Comparison of ENCODE assay signal across 8 mouse cellular contexts in the genomic region with DNA sequence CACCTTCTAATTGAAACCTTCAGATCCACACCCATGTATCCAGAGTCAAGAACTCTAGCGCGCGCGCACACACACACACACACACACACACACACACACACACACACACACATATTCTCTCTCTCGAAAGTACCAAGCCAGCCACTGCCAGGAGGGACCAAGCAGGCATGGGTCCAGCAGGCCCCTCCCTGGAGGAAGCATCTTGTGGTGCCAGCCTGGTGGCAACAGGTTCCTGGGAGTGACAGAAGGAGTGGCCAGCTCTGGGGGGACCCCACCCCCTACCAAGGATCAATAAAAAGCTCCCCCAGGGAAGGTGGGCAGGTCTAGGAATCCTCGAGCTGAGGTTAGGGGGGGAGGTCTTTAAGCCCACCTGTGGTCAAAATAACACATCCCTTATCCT. TPM values are rescaled to one million over a fixed set of nuclear protein-coding genes. Genes with fewer than 3 reads are reported as not detected.
DNase-seq lines count a peak whose midpoint lies in the region; ATAC-seq lines count a peak whose summit lies in the region.

No protein-coding gene starts in this region.

- no peaks in the 10 kb centered on the region for H3K27me3 ChIP-seq in megakaryocyte, embryonic 14.5 days (replicated peaks)
- H3K27me3 ChIP-seq in hindbrain, embryonic 15.5 days: no peaks in the 10 kb centered on the region
- H3K27me3 ChIP-seq in neural tube, embryonic 15.5 days (replicated peaks): no peaks in the 10 kb centered on the region

- WGBS in hindbrain, embryonic 15.5 days: 70% methylated on average over 6 of the region's 6 CpGs
- WGBS in neural tube, embryonic 15.5 days: 76% methylated on average over 6 of the region's 6 CpGs

- H3K9me3 ChIP-seq in megakaryocyte, embryonic 14.5 days: no peaks in the 10 kb centered on the region
- H3K9me3 ChIP-seq in hindbrain, embryonic 15.5 days: no peaks in the 10 kb centered on the region
- H3K9me3 ChIP-seq in neural tube, embryonic 15.5 days (replicated peaks): no peaks in the 10 kb centered on the region

- H3K4me3 ChIP-seq in megakaryocyte, embryonic 14.5 days (replicated peaks): peak overlapping the region; percentile 99
- no peak overlapping the region for H3K4me3 ChIP-seq in hindbrain, embryonic 15.5 days
- peak overlapping the region; percentile 20; the same call in 1 of the 2 replicates for H3K4me3 ChIP-seq in neural tube, embryonic 15.5 days (replicated peaks)

- peak overlapping the region; percentile 55; the same call in 1 of the 2 replicates for H3K4me2 ChIP-seq in hindbrain, embryonic 15.5 days
- H3K4me2 ChIP-seq in neural tube, embryonic 15.5 days: peak overlapping the region; percentile 46

- H3K9ac ChIP-seq in hindbrain, embryonic 15.5 days: no peak overlapping the region
- H3K9ac ChIP-seq in neural tube, embryonic 15.5 days (replicated peaks): no peak overlapping the region

- no peak overlapping the region for H3K27ac ChIP-seq in hindbrain, embryonic 15.5 days (replicated peaks)
- no peak overlapping the region for H3K27ac ChIP-seq in neural tube, embryonic 15.5 days (replicated peaks)

- H3K4me1 ChIP-seq in megakaryocyte, embryonic 14.5 days: peaks cover 99% of the 10 kb centered on the region
- H3K4me1 ChIP-seq in hindbrain, embryonic 15.5 days (replicated peaks): peaks cover 70% of the 10 kb centered on the region
- peaks cover 84% of the 10 kb centered on the region for H3K4me1 ChIP-seq in neural tube, embryonic 15.5 days

- H3K36me3 ChIP-seq in megakaryocyte, embryonic 14.5 days (replicated peaks; ENCODE audit: low read length): peaks cover 94% of the 10 kb centered on the region
- H3K36me3 ChIP-seq in hindbrain, embryonic 15.5 days: no peaks in the 10 kb centered on the region
- H3K36me3 ChIP-seq in neural tube, embryonic 15.5 days: peaks cover 13% of the 10 kb centered on the region; the same call in 1 of the 2 replicates

- DNase-seq in cerebellum, adult 11-12 months: peak; percentile 75
- no peak for DNase-seq in cerebellum, postnatal 4 days (ENCODE audit: low spot score in 2 of 2)
- DNase-seq in left cerebral cortex, adult 11 months (ENCODE audit: low spot score): no peak
- DNase-seq in frontal cortex, adult 2 months (ENCODE audit: extremely low spot score in 1 of 2, low spot score in 1 of 2): no peak

- no peak for ATAC-seq in megakaryocyte, adult 5-6 weeks (ENCODE audit: poor library complexity, severe bottlenecking)
- ATAC-seq in hindbrain, embryonic 15.5 days (ENCODE audit: low FRiP score, low read depth): no peak
- ATAC-seq in neural tube, embryonic 15.5 days (ENCODE audit: low FRiP score): no peak

RNA-seq across cellular contexts. Expression of gene Hdac5, which starts 12.6 kb away (rescaled TPM):
- polyA plus RNA-seq in megakaryocyte, embryonic 14.5 days (2012; ENCODE audit: insufficient read depth, low replicate concordance): 384 and 644 TPM in 2 replicates
- 35.0 and 47.6 TPM in 2 replicates for total RNA-seq in megakaryocyte, adult 5-6 weeks (2015)
- total RNA-seq in megakaryocyte, adult 5-6 weeks (2017): 36.2 and 36.5 TPM in 2 replicates
- polyA plus RNA-seq in hindbrain, embryonic 15.5 days (2015; fragmentation: Nextera tagmentation; extraction: Ambion mirVana): 82.7 and 84.9 TPM in 2 replicates
- polyA plus RNA-seq in neural tube, embryonic 15.5 days (2015; fragmentation: Nextera tagmentation; extraction: Ambion mirVana): 74.0 and 77.4 TPM in 2 replicates
- polyA plus RNA-seq in frontal cortex, adult 2 months (2012; rRNA removed): 256 and 323 TPM in 2 replicates

RNA-seq across cellular contexts. Expression of gene G6pc3, which starts 28.0 kb away (rescaled TPM):
- polyA plus RNA-seq in megakaryocyte, embryonic 14.5 days (2012; ENCODE audit: insufficient read depth, low replicate concordance): 32.9 and 73.3 TPM in 2 replicates
- total RNA-seq in megakaryocyte, adult 5-6 weeks (2015): 23.4 and 23.8 TPM in 2 replicates
- total RNA-seq in megakaryocyte, adult 5-6 weeks (2017): 14.7 and 19.1 TPM in 2 replicates
- polyA plus RNA-seq in hindbrain, embryonic 15.5 days (2015; fragmentation: Nextera tagmentation; extraction: Ambion mirVana): 40.4 and 41.2 TPM in 2 replicates
- polyA plus RNA-seq in neural tube, embryonic 15.5 days (2015; fragmentation: Nextera tagmentation; extraction: Ambion mirVana): 40.4 and 42.0 TPM in 2 replicates
- polyA plus RNA-seq in frontal cortex, adult 2 months (2012; rRNA removed): 87.5 and 91.4 TPM in 2 replicates

RNA-seq across cellular contexts. Expression of gene BC030867, which starts 31.3 kb away (rescaled TPM):
- 2.6 and 4.2 TPM in 2 replicates for polyA plus RNA-seq in megakaryocyte, embryonic 14.5 days (2012; ENCODE audit: insufficient read depth, low replicate concordance)
- total RNA-seq in megakaryocyte, adult 5-6 weeks (2015): 8.7 and 12.8 TPM in 2 replicates
- 4.6 and 5.0 TPM in 2 replicates for total RNA-seq in megakaryocyte, adult 5-6 weeks (2017)
- polyA plus RNA-seq in hindbrain, embryonic 15.5 days (2015; fragmentation: Nextera tagmentation; extraction: Ambion mirVana): 3.3 and 3.4 TPM in 2 replicates
- 2.2 and 5.1 TPM in 2 replicates for polyA plus RNA-seq in neural tube, embryonic 15.5 days (2015; fragmentation: Nextera tagmentation; extraction: Ambion mirVana)
- 1.2 and 1.9 TPM in 2 replicates for polyA plus RNA-seq in frontal cortex, adult 2 months (2012; rRNA removed)

RNA-seq across cellular contexts. Expression of gene Lsm12, which starts 32.3 kb away (rescaled TPM):
- 36.7 and 120 TPM in 2 replicates for polyA plus RNA-seq in megakaryocyte, embryonic 14.5 days (2012; ENCODE audit: insufficient read depth, low replicate concordance)
- total RNA-seq in megakaryocyte, adult 5-6 weeks (2015): 81.3 and 83.9 TPM in 2 replicates
- total RNA-seq in megakaryocyte, adult 5-6 weeks (2017): 43.0 and 46.5 TPM in 2 replicates
- polyA plus RNA-seq in hindbrain, embryonic 15.5 days (2015; fragmentation: Nextera tagmentation; extraction: Ambion mirVana): 102 and 121 TPM in 2 replicates
- 111 and 121 TPM in 2 replicates for polyA plus RNA-seq in neural tube, embryonic 15.5 days (2015; fragmentation: Nextera tagmentation; extraction: Ambion mirVana)
- 32.9 and 35.5 TPM in 2 replicates for polyA plus RNA-seq in frontal cortex, adult 2 months (2012; rRNA removed)

RNA-seq across cellular contexts. Expression of gene Asb16, which starts 51.1 kb away (rescaled TPM):
- not detected in 2 replicates for polyA plus RNA-seq in megakaryocyte, embryonic 14.5 days (2012; ENCODE audit: insufficient read depth, low replicate concordance)
- 0.04 TPM in 1 of 2 replicates, not detected in the other for total RNA-seq in megakaryocyte, adult 5-6 weeks (2015)
- total RNA-seq in megakaryocyte, adult 5-6 weeks (2017): not detected in 2 replicates
- polyA plus RNA-seq in hindbrain, embryonic 15.5 days (2015; fragmentation: Nextera tagmentation; extraction: Ambion mirVana): 0.10 and 0.13 TPM in 2 replicates
- 0.10 and 0.12 TPM in 2 replicates for polyA plus RNA-seq in neural tube, embryonic 15.5 days (2015; fragmentation: Nextera tagmentation; extraction: Ambion mirVana)
- 2.3 and 2.7 TPM in 2 replicates for polyA plus RNA-seq in frontal cortex, adult 2 months (2012; rRNA removed)
